Mouse (Mus musculus) c-Kit-positive CD71-positive TER-119-negative erythroid progenitor cells, embryonic 14.5 days (primary cell): ENCODE results near the gene Ankrd12.

Source experiments
- DNase-seq: peaks from one replicate; pipeline ENCODE4 v3.0.0-alpha.2; 2013; ENCODE audit warnings: low read depth

Gene Ankrd12

GRCm38 (mm10) chr17:65930158-65930826 is 146.6 kb downstream of the Ankrd12 start:
- no peak for DNase-seq

- DNase-seq, result no peak
These were observed 147.4 kb downstream of the Ankrd12 start for GRCm38 (mm10) chr17:65929319-65929978.

- DNase-seq, result no peak
These were observed 149.8 kb downstream of the Ankrd12 start for GRCm38 (mm10) chr17:65927077-65927476.

- DNase-seq, result no peak
These were observed 152.7 kb downstream of the Ankrd12 start for GRCm38 (mm10) chr17:65924218-65924617.

- DNase-seq, result no peak
These were observed 154.9 kb downstream of the Ankrd12 start for GRCm38 (mm10) chr17:65921975-65922374.

- peak; percentile 61 for DNase-seq
These were observed 157.7 kb downstream of the Ankrd12 start for GRCm38 (mm10) chr17:65919235-65919634.

GRCm38 (mm10) chr17:65916135-65916668 is 160.7 kb downstream of the Ankrd12 start:
- no peak for DNase-seq
